Mouse (Mus musculus): ENCODE measurements around the gene Zfp706. TPM values are rescaled to one million over a fixed set of nuclear protein-coding genes. Genes with fewer than 3 reads are reported as not detected.

Gene Zfp706
- polyA plus RNA-seq, 1 experiment: 199 TPM

- Histone ChIP-seq H3K36me3 (ENCODE audit: control insufficient read depth, insufficient read depth) (no peaks in the 10 kb centered on the region), H3K27me3 (ENCODE audit: control insufficient read depth, insufficient read depth, insufficient read length) (no peaks in the 10 kb centered on the region), H3K79me2 (ENCODE audit: control insufficient read depth, insufficient read depth) (no peaks in the 10 kb centered on the region), H3K4me2 (ENCODE audit: low read depth) (no peak overlapping the region), H3K4me3 (no peak overlapping the region), H3ac (ENCODE audit: control insufficient read depth, insufficient read length) (no peak overlapping the region)
- no peak for TF ChIP-seq POLR2A (IDR thresholded peaks at IDR 0.05; ENCODE audit: insufficient read length, low read depth)
- no peak for TF ChIP-seq MAX (IDR thresholded peaks at IDR 0.05; ENCODE audit: low read depth)
- TF ChIP-seq USF1 (IDR thresholded peaks at IDR 0.05; ENCODE audit: low read depth): no peak
- no peak for TF ChIP-seq TCF12 (IDR thresholded peaks at IDR 0.05; ENCODE audit: insufficient read depth, poor library complexity, severe bottlenecking)
Measured at GRCm38 (mm10) chr15:36966466-36966865, 41.1 kb downstream of the Zfp706 start.

- no peak overlapping the region for H3K4me3 ChIP-seq
- no peaks in the 10 kb centered on the region for H3K27me3 ChIP-seq (ENCODE audit: control insufficient read depth, insufficient read depth, insufficient read length)
- H3ac ChIP-seq (ENCODE audit: control insufficient read depth, insufficient read length): no peak overlapping the region
- no peaks in the 10 kb centered on the region for H3K36me3 ChIP-seq (ENCODE audit: control insufficient read depth, insufficient read depth)
- H3K79me2 ChIP-seq (ENCODE audit: control insufficient read depth, insufficient read depth): no peaks in the 10 kb centered on the region
- TF ChIP-seq USF1 (IDR thresholded peaks at IDR 0.05; ENCODE audit: low read depth) (no peak), MYOD1 (IDR thresholded peaks at IDR 0.05; ENCODE audit: control insufficient read depth in 1 of 3, insufficient read length in 2 of 3, low read depth in 2 of 3) (no peak), TCF12 (IDR thresholded peaks at IDR 0.05; ENCODE audit: insufficient read depth, poor library complexity, severe bottlenecking) (no peak), E2F4 (IDR thresholded peaks at IDR 0.05; ENCODE audit: insufficient read depth) (no peak), MAX (IDR thresholded peaks at IDR 0.05; ENCODE audit: low read depth) (no peak), POLR2A (IDR thresholded peaks at IDR 0.05; ENCODE audit: insufficient read length, low read depth) (no peak), TCF3 (IDR thresholded peaks at IDR 0.05; ENCODE audit: insufficient read length, low read depth) (no peak), MYOG (IDR thresholded peaks at IDR 0.05; ENCODE audit: control insufficient read depth in 1 of 3, insufficient read depth in 1 of 3, insufficient read length in 2 of 3, low read depth in 2 of 3) (no peak), REST (IDR thresholded peaks at IDR 0.05; ENCODE audit: insufficient read depth, insufficient read length) (no peak), SRF (IDR thresholded peaks at IDR 0.05; ENCODE audit: control insufficient read depth, insufficient read length, low read depth) (no peak)
- H3K4me2 ChIP-seq (ENCODE audit: low read depth): no peak overlapping the region
Measured at GRCm38 (mm10) chr15:36965743-36966142, 41.8 kb downstream of the Zfp706 start.

GRCm38 (mm10) chr15:36962931-36963330 lies 44.6 kb downstream of the Zfp706 start:
- Histone ChIP-seq H3K27me3 (ENCODE audit: control insufficient read depth, insufficient read depth, insufficient read length) (no peaks in the 10 kb centered on the region), H3K36me3 (ENCODE audit: control insufficient read depth, insufficient read depth) (no peaks in the 10 kb centered on the region), H3K4me2 (ENCODE audit: low read depth) (no peak overlapping the region), H3K79me2 (ENCODE audit: control insufficient read depth, insufficient read depth) (no peaks in the 10 kb centered on the region), H3ac (ENCODE audit: control insufficient read depth, insufficient read length) (no peak overlapping the region), H3K4me3 (no peak overlapping the region)
- TF ChIP-seq MAX (IDR thresholded peaks at IDR 0.05; ENCODE audit: low read depth) (no peak), TCF12 (IDR thresholded peaks at IDR 0.05; ENCODE audit: insufficient read depth, poor library complexity, severe bottlenecking) (no peak), POLR2A (IDR thresholded peaks at IDR 0.05; ENCODE audit: insufficient read length, low read depth) (no peak), E2F4 (IDR thresholded peaks at IDR 0.05; ENCODE audit: insufficient read depth) (no peak), TCF3 (IDR thresholded peaks at IDR 0.05; ENCODE audit: insufficient read length, low read depth) (no peak), CEBPB (IDR thresholded peaks at IDR 0.05; ENCODE audit: insufficient read depth, poor library complexity, severe bottlenecking) (no peak), SRF (IDR thresholded peaks at IDR 0.05; ENCODE audit: control insufficient read depth, insufficient read length, low read depth) (no peak), REST (IDR thresholded peaks at IDR 0.05; ENCODE audit: insufficient read depth, insufficient read length) (no peak), MYOG (IDR thresholded peaks at IDR 0.05; ENCODE audit: control insufficient read depth in 1 of 3, insufficient read depth in 1 of 3, insufficient read length in 2 of 3, low read depth in 2 of 3) (no peak)

GRCm38 (mm10) chr15:36960876-36961237 lies 46.7 kb downstream of the Zfp706 start:
- Histone ChIP-seq H3K4me2 (ENCODE audit: low read depth) (peak overlapping the region; percentile 79), H3K79me2 (ENCODE audit: control insufficient read depth, insufficient read depth) (no peaks in the 10 kb centered on the region), H3K36me3 (ENCODE audit: control insufficient read depth, insufficient read depth) (no peaks in the 10 kb centered on the region), H3ac (ENCODE audit: control insufficient read depth, insufficient read length) (no peak overlapping the region), H3K27me3 (ENCODE audit: control insufficient read depth, insufficient read depth, insufficient read length) (no peaks in the 10 kb centered on the region), H3K4me3 (no peak overlapping the region)
- TF ChIP-seq CEBPB (IDR thresholded peaks at IDR 0.05; ENCODE audit: insufficient read depth, poor library complexity, severe bottlenecking) (no peak), E2F4 (IDR thresholded peaks at IDR 0.05; ENCODE audit: insufficient read depth) (no peak), REST (IDR thresholded peaks at IDR 0.05; ENCODE audit: insufficient read depth, insufficient read length) (no peak), MYOG (IDR thresholded peaks at IDR 0.05; ENCODE audit: control insufficient read depth in 1 of 3, insufficient read depth in 1 of 3, insufficient read length in 2 of 3, low read depth in 2 of 3) (no peak), POLR2AphosphoS2 (IDR thresholded peaks at IDR 0.05; ENCODE audit: insufficient read length, low read depth) (no peak), TCF12 (IDR thresholded peaks at IDR 0.05; ENCODE audit: insufficient read depth, poor library complexity, severe bottlenecking) (no peak), TCF3 (IDR thresholded peaks at IDR 0.05; ENCODE audit: insufficient read length, low read depth) (no peak), MAX (IDR thresholded peaks at IDR 0.05; ENCODE audit: low read depth) (no peak), POLR2A (IDR thresholded peaks at IDR 0.05; ENCODE audit: insufficient read length, low read depth) (no peak), SRF (IDR thresholded peaks at IDR 0.05; ENCODE audit: control insufficient read depth, insufficient read length, low read depth) (no peak), MYOD1 (IDR thresholded peaks at IDR 0.05; ENCODE audit: control insufficient read depth in 1 of 3, insufficient read length in 2 of 3, low read depth in 2 of 3) (no peak), USF1 (IDR thresholded peaks at IDR 0.05; ENCODE audit: low read depth) (no peak)

GRCm38 (mm10) chr15:36960010-36960875 lies 47.3 kb downstream of the Zfp706 start:
- Histone ChIP-seq H3K4me3 (no peak overlapping the region), H3K79me2 (ENCODE audit: control insufficient read depth, insufficient read depth) (no peaks in the 10 kb centered on the region), H3K27me3 (ENCODE audit: control insufficient read depth, insufficient read depth, insufficient read length) (no peaks in the 10 kb centered on the region), H3K4me2 (ENCODE audit: low read depth) (peak overlapping the region; percentile 79), H3K36me3 (ENCODE audit: control insufficient read depth, insufficient read depth) (no peaks in the 10 kb centered on the region), H3ac (ENCODE audit: control insufficient read depth, insufficient read length) (no peak overlapping the region)
- TF ChIP-seq TCF12 (IDR thresholded peaks at IDR 0.05; ENCODE audit: insufficient read depth, poor library complexity, severe bottlenecking) (no peak), POLR2A (IDR thresholded peaks at IDR 0.05; ENCODE audit: insufficient read length, low read depth) (no peak), CEBPB (IDR thresholded peaks at IDR 0.05; ENCODE audit: insufficient read depth, poor library complexity, severe bottlenecking) (peak; percentile 47; the same call in 1 of the 2 replicates), MAX (IDR thresholded peaks at IDR 0.05; ENCODE audit: low read depth) (no peak), MYOD1 (IDR thresholded peaks at IDR 0.05; ENCODE audit: control insufficient read depth in 1 of 3, insufficient read length in 2 of 3, low read depth in 2 of 3) (peak in 1 of 3 experiments; percentile 39), SRF (IDR thresholded peaks at IDR 0.05; ENCODE audit: control insufficient read depth, insufficient read length, low read depth) (no peak), MYOG (IDR thresholded peaks at IDR 0.05; ENCODE audit: control insufficient read depth in 1 of 3, insufficient read depth in 1 of 3, insufficient read length in 2 of 3, low read depth in 2 of 3) (no peak)

All from myocyte (in vitro differentiated cells).